Mouse (Mus musculus) frontal cortex, postnatal 25 days (tissue): ENCODE results near the gene Sbno1.
A peak's percentile ranks its signal among the peaks of the same experiment; 100 is the strongest.

ENCODE experiments used
- DNase-seq, 2 experiments: peaks; one replicate each; pipeline ENCODE4 v3.0.0; 2022; ENCODE audit warnings: low spot score in 2 of 2

The Sbno1 gene

DNA sequence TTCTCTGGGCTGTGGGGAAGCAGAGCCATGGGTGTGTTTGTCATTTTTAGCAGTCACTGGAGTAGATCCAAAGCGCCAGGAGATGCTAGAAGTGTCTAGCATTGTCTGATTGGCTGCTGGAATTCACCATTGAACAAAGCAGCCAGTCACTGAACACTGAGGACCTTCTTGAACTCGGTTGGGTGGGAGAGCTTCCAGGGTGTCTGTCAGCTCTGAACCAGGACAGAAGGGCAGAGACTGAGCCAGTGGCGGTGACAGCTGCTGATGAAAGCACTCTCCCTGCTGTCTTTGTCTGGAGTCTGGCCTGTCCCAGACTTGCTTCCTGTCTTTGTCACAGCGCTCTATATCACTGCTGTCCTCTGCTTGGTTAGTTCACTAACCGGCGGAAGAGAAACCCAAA lies 91.4 kb downstream of the Sbno1 start:
- no peak for DNase-seq

DNA sequence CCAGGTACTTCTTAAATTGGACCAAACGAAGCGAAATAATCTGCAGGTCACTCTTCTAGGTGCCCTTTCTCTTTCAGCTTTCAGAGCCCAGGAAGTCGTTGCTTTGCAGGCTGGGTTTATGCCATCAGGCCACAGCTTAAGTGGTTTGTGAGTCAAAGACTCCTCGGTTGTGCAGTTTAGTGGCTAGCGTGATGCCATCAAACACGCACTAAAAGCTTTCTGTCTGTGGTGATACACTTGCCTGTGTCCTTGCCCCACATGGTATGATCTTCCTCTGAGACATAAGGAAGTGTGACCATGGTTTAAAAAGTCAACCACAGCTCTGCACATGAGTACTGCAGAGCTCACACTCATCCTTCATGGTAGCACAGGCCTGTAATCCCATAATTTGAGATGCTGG lies 95.7 kb downstream of the Sbno1 start:
- DNase-seq = no peak

DNA sequence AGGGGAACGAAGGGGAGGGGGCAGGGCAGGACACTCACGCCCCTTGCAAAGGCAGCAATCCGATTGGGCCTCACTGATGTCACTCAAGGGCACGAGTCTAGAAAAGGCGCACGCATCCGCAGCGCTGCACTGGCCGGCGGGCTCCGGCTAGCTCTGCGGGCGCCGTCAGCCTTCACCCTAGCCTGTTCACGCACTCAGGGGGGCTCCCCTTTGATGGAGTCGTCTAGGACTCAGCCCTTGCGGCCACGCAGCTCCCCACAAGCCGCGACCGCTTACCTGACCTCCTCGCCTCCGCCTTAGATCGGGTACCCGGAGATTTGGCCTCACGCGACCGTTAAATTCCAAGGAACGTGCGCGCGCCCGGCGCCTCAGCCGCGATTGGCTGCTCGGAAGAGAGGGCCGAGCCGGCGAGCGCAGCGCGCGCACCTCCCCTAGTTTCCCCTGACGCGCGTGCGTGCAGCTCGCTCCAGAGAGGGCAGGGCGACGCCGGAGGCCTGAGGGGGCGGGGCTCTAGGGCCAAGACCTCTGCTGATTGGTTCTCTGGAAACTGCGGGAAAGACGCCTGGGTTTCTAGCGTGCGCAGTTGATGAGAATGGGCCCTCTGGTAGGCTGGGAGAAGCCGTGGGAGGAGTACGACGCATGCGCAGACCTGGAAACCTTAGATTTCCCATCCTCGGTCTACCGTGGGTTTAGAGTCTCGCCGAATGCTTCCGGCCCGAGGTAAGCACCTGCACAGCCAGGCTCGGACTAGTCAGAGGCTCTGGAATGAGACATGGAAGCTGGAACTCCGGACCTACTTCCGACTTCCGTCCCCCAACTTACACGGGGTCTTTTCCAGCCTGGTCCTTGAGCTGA lies 98.1 kb downstream of the Sbno1 start, which contains the start of the genes Mphosph9 and 2810006K23Rik:
Mphosph9 (minus strand) TSS at position 463 of the 855 bp plus-strand sequence.
2810006K23Rik (plus strand) TSS at position 580 of the 855 bp plus-strand sequence.
- DNase-seq = peak; percentile 98 to 99

DNA sequence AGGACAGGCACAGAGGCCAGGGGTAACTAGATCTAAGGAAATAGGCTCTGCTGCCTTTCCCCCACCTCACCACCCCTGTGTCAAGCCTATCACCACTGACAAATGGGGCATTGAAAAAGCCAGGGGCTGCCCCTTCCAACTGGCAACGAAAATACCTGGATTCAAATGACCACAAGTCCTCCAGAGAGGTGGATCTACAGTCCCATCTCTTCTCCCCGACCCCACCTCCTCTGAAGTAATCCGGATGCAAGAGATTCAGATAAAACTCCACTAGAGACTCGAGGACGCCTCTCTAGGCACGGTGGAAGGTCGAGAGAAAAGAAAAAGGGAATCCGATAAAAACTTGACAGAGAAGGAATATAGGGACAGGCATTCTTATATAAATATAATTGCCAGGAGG lies 99.0 kb downstream of the Sbno1 start:
- DNase-seq = no peak
